Mouse (Mus musculus): ENCODE data around the gene Gm28042. TPM values are rescaled to one million over a fixed set of nuclear protein-coding genes. Genes with fewer than 3 reads are reported as not detected.

Gm28042 gene
- polyA plus RNA-seq, 1 experiment from 2014 or later, result 2.9 TPM

GRCm38 (mm10) chr2:119992349-119992748, 34.9 kb upstream of the Gm28042 start:
- Histone ChIP-seq H3K27ac (replicated peaks; ENCODE audit: low read depth, low read length) (no peak overlapping the region), H3K4me3 (ENCODE audit: low read depth, low read length) (no peak overlapping the region), H3K9ac (replicated peaks; ENCODE audit: low read length) (no peak overlapping the region), H3K27me3 (ENCODE audit: control insufficient read depth, insufficient read depth, low read length) (no peaks in the 10 kb centered on the region), H3K4me2 (ENCODE audit: low read depth, low read length) (no peak overlapping the region), H3K4me1 (ENCODE audit: control insufficient read depth, insufficient read depth, low read length) (no peaks in the 10 kb centered on the region), H3K36me3 (replicated peaks; ENCODE audit: control insufficient read depth, insufficient read depth, low read depth, low read length) (no peaks in the 10 kb centered on the region), H3K9me3 (replicated peaks; ENCODE audit: control insufficient read depth, low read length) (no peaks in the 10 kb centered on the region)
- DNase-seq (ENCODE audit: low spot score) (no peak), ATAC-seq (replicated peaks; ENCODE audit: insufficient number of reproducible peaks, low FRiP score, low TSS enrichment, low read depth) (no peak)
- 81% methylated on average over 2 of the region's 2 CpGs for whole genome bisulfite sequencing

- Histone ChIP-seq H3K27me3 (ENCODE audit: control insufficient read depth, insufficient read depth, low read length) (no peaks in the 10 kb centered on the region), H3K27ac (replicated peaks; ENCODE audit: low read depth, low read length) (no peak overlapping the region), H3K4me2 (ENCODE audit: low read depth, low read length) (no peak overlapping the region), H3K4me1 (ENCODE audit: control insufficient read depth, insufficient read depth, low read length) (no peaks in the 10 kb centered on the region), H3K9ac (replicated peaks; ENCODE audit: low read length) (no peak overlapping the region), H3K9me3 (replicated peaks; ENCODE audit: control insufficient read depth, low read length) (no peaks in the 10 kb centered on the region), H3K4me3 (ENCODE audit: low read depth, low read length) (no peak overlapping the region), H3K36me3 (replicated peaks; ENCODE audit: control insufficient read depth, insufficient read depth, low read depth, low read length) (no peaks in the 10 kb centered on the region)
- no peak for DNase-seq (ENCODE audit: low spot score)
- no peak for ATAC-seq (replicated peaks; ENCODE audit: insufficient number of reproducible peaks, low FRiP score, low TSS enrichment, low read depth)
- 64% methylated on average over 2 of the region's 2 CpGs for WGBS
These were observed 33.8 kb upstream of the Gm28042 start for GRCm38 (mm10) chr2:119993515-119993914.

GRCm38 (mm10) chr2:119994839-119995238, 32.5 kb upstream of the Gm28042 start:
- no peaks in the 10 kb centered on the region for H3K9me3 ChIP-seq (replicated peaks; ENCODE audit: control insufficient read depth, low read length)
- no peak overlapping the region for H3K4me2 ChIP-seq (ENCODE audit: low read depth, low read length)
- no peaks in the 10 kb centered on the region for H3K36me3 ChIP-seq (replicated peaks; ENCODE audit: control insufficient read depth, insufficient read depth, low read depth, low read length)
- H3K9ac ChIP-seq (replicated peaks; ENCODE audit: low read length), result 0 out of 2 replicates have a peak overlapping the region, but pooled peaks have one; percentile 9
- H3K4me3 ChIP-seq (ENCODE audit: low read depth, low read length), result no peak overlapping the region
- H3K27ac ChIP-seq (replicated peaks; ENCODE audit: low read depth, low read length), result peak overlapping the region; percentile 52
- H3K27me3 ChIP-seq (ENCODE audit: control insufficient read depth, insufficient read depth, low read length), result no peaks in the 10 kb centered on the region
- 89% methylated on average over 6 of the region's 6 CpGs for WGBS
- DNase-seq (ENCODE audit: low spot score), result no peak
- ATAC-seq (replicated peaks; ENCODE audit: insufficient number of reproducible peaks, low FRiP score, low TSS enrichment, low read depth), result no peak
- H3K4me1 ChIP-seq (ENCODE audit: control insufficient read depth, insufficient read depth, low read length), result no peaks in the 10 kb centered on the region

- Histone ChIP-seq H3K4me1 (ENCODE audit: control insufficient read depth, insufficient read depth, low read length) (no peaks in the 10 kb centered on the region), H3K9me3 (replicated peaks; ENCODE audit: control insufficient read depth, low read length) (no peaks in the 10 kb centered on the region), H3K4me3 (ENCODE audit: low read depth, low read length) (no peak overlapping the region), H3K27me3 (ENCODE audit: control insufficient read depth, insufficient read depth, low read length) (no peaks in the 10 kb centered on the region), H3K27ac (replicated peaks; ENCODE audit: low read depth, low read length) (peak overlapping the region; percentile 52), H3K36me3 (replicated peaks; ENCODE audit: control insufficient read depth, insufficient read depth, low read depth, low read length) (no peaks in the 10 kb centered on the region), H3K4me2 (ENCODE audit: low read depth, low read length) (no peak overlapping the region), H3K9ac (replicated peaks; ENCODE audit: low read length) (no peak overlapping the region)
- WGBS, result 44% methylated on average over 9 of the region's 9 CpGs
- DNase-seq (ENCODE audit: low spot score), result peak; percentile 83
- ATAC-seq (replicated peaks; ENCODE audit: insufficient number of reproducible peaks, low FRiP score, low TSS enrichment, low read depth), result 0 out of 2 replicates have a peak, but pooled peaks have one; percentile 58
These were observed 31.7 kb upstream of the Gm28042 start for GRCm38 (mm10) chr2:119995391-119996281.

GRCm38 (mm10) chr2:119997354-119997753, 29.9 kb upstream of the Gm28042 start:
- Histone ChIP-seq H3K36me3 (replicated peaks; ENCODE audit: control insufficient read depth, insufficient read depth, low read depth, low read length) (no peaks in the 10 kb centered on the region), H3K4me1 (ENCODE audit: control insufficient read depth, insufficient read depth, low read length) (no peaks in the 10 kb centered on the region), H3K27me3 (ENCODE audit: control insufficient read depth, insufficient read depth, low read length) (no peaks in the 10 kb centered on the region), H3K9ac (replicated peaks; ENCODE audit: low read length) (no peak overlapping the region), H3K9me3 (replicated peaks; ENCODE audit: control insufficient read depth, low read length) (no peaks in the 10 kb centered on the region), H3K4me3 (ENCODE audit: low read depth, low read length) (no peak overlapping the region), H3K4me2 (ENCODE audit: low read depth, low read length) (no peak overlapping the region), H3K27ac (replicated peaks; ENCODE audit: low read depth, low read length) (no peak overlapping the region)
- 82% methylated on average over 4 of the region's 4 CpGs for WGBS
- DNase-seq (ENCODE audit: low spot score) (no peak), ATAC-seq (replicated peaks; ENCODE audit: insufficient number of reproducible peaks, low FRiP score, low TSS enrichment, low read depth) (no peak)

GRCm38 (mm10) chr2:119999731-120000130, 27.6 kb upstream of the Gm28042 start:
- H3K4me1 ChIP-seq (ENCODE audit: control insufficient read depth, insufficient read depth, low read length), result no peaks in the 10 kb centered on the region
- H3K27me3 ChIP-seq (ENCODE audit: control insufficient read depth, insufficient read depth, low read length), result no peaks in the 10 kb centered on the region
- H3K27ac ChIP-seq (replicated peaks; ENCODE audit: low read depth, low read length), result no peak overlapping the region
- DNase-seq (ENCODE audit: low spot score) (no peak), ATAC-seq (replicated peaks; ENCODE audit: insufficient number of reproducible peaks, low FRiP score, low TSS enrichment, low read depth) (no peak)
- H3K4me2 ChIP-seq (ENCODE audit: low read depth, low read length), result no peak overlapping the region
- H3K9me3 ChIP-seq (replicated peaks; ENCODE audit: control insufficient read depth, low read length), result no peaks in the 10 kb centered on the region
- no peak overlapping the region for H3K4me3 ChIP-seq (ENCODE audit: low read depth, low read length)
- 92% methylated on average over 2 of the region's 2 CpGs for WGBS
- H3K36me3 ChIP-seq (replicated peaks; ENCODE audit: control insufficient read depth, insufficient read depth, low read depth, low read length), result no peaks in the 10 kb centered on the region
- H3K9ac ChIP-seq (replicated peaks; ENCODE audit: low read length), result no peak overlapping the region

- DNase-seq (ENCODE audit: low spot score) (peak; percentile 25), ATAC-seq (replicated peaks; ENCODE audit: insufficient number of reproducible peaks, low FRiP score, low TSS enrichment, low read depth) (peak; percentile 46; the same call in 1 of the 2 replicates)
- Histone ChIP-seq H3K4me1 (ENCODE audit: control insufficient read depth, insufficient read depth, low read length) (no peaks in the 10 kb centered on the region), H3K4me2 (ENCODE audit: low read depth, low read length) (no peak overlapping the region), H3K9me3 (replicated peaks; ENCODE audit: control insufficient read depth, low read length) (no peaks in the 10 kb centered on the region), H3K9ac (replicated peaks; ENCODE audit: low read length) (no peak overlapping the region), H3K4me3 (ENCODE audit: low read depth, low read length) (no peak overlapping the region), H3K27me3 (ENCODE audit: control insufficient read depth, insufficient read depth, low read length) (no peaks in the 10 kb centered on the region), H3K27ac (replicated peaks; ENCODE audit: low read depth, low read length) (no peak overlapping the region), H3K36me3 (replicated peaks; ENCODE audit: control insufficient read depth, insufficient read depth, low read depth, low read length) (no peaks in the 10 kb centered on the region)
- WGBS, result 57% methylated on average over 3 of the region's 3 CpGs
These were observed 26.3 kb upstream of the Gm28042 start for GRCm38 (mm10) chr2:120000882-120001584.

GRCm38 (mm10) chr2:120001956-120002355, 25.3 kb upstream of the Gm28042 start:
- WGBS, result 76% methylated on average over 4 of the region's 4 CpGs
- H3K27ac ChIP-seq (replicated peaks; ENCODE audit: low read depth, low read length), result no peak overlapping the region
- ATAC-seq (replicated peaks; ENCODE audit: insufficient number of reproducible peaks, low FRiP score, low TSS enrichment, low read depth) (no peak), DNase-seq (ENCODE audit: low spot score) (no peak)
- H3K4me1 ChIP-seq (ENCODE audit: control insufficient read depth, insufficient read depth, low read length), result no peaks in the 10 kb centered on the region
- no peaks in the 10 kb centered on the region for H3K27me3 ChIP-seq (ENCODE audit: control insufficient read depth, insufficient read depth, low read length)
- H3K36me3 ChIP-seq (replicated peaks; ENCODE audit: control insufficient read depth, insufficient read depth, low read depth, low read length), result no peaks in the 10 kb centered on the region
- no peak overlapping the region for H3K9ac ChIP-seq (replicated peaks; ENCODE audit: low read length)
- H3K4me2 ChIP-seq (ENCODE audit: low read depth, low read length), result no peak overlapping the region
- H3K9me3 ChIP-seq (replicated peaks; ENCODE audit: control insufficient read depth, low read length), result no peaks in the 10 kb centered on the region
- H3K4me3 ChIP-seq (ENCODE audit: low read depth, low read length), result no peak overlapping the region

Measured in embryonic facial prominence, embryonic 11.5 days (tissue).